Mouse (Mus musculus): Measurements from ENCODE around the gene Gm28539. TPM values are rescaled to one million over a fixed set of nuclear protein-coding genes. Genes with fewer than 3 reads are reported as not detected.

Gene Gm28539
- total RNA-seq, 2 experiments from 2014 or later = 1.3 to 2.1 TPM

Other genes starting within 250 kb of the Gm28539 start
- 1 to 10 TPM in 1 of 2 experiments, under 1 TPM in 1; 0.78 to 3.1 TPM for gene Tbx1, start 245.9 kb upstream of the Gm28539 start, total RNA-seq (2021)
- not detected for gene Gp1bb, start 214.2 kb upstream of the Gm28539 start, total RNA-seq (2021)
- gene Gm49601, start 210.2 kb upstream of the Gm28539 start, total RNA-seq (2021) = 1 to 10 TPM; 1.0 to 1.7 TPM
- 1 to 10 TPM; 6.0 to 8.4 TPM for gene Sept5, start 206.6 kb upstream of the Gm28539 start, total RNA-seq (2021)
- gene Cldn5, start 59.7 kb upstream of the Gm28539 start, total RNA-seq (2021) = 10 to 100 TPM; 31.4 to 38.9 TPM
- 10 to 100 TPM; 44.4 to 48.9 TPM for gene Ufd1, start 24.8 kb upstream of the Gm28539 start, total RNA-seq (2021)
- gene Cdc45, start 24.6 kb upstream of the Gm28539 start, total RNA-seq (2021) = 1 to 10 TPM; 2.4 to 2.6 TPM
- gene 2510002D24Rik, start within 50 bp of the Gm28539 start, total RNA-seq (2021) = 10 to 100 TPM; 13.8 to 14.3 TPM
- gene Mrpl40, start 40.3 kb downstream of the Gm28539 start, total RNA-seq (2021) = 10 to 100 TPM; 41.2 to 43.7 TPM
- gene Hira, start 40.5 kb downstream of the Gm28539 start, total RNA-seq (2021) = 10 to 100 TPM; 20.4 to 25.3 TPM

Data from gastrocnemius, postnatal 14 days (tissue).